Mouse (Mus musculus) heart, embryonic 14.5 days (tissue): ENCODE measurements around the gene Adgrg2. TPM values are rescaled to one million over a fixed set of nuclear protein-coding genes. Genes with fewer than 3 reads are reported as not detected.
A peak's percentile ranks its signal among the peaks of the same experiment; 100 is the strongest.

ENCODE experiments used
- ATAC-seq: fragments of 200-750 bp; cut with Nextera tagmentation; 2 replicates; pipeline ENCODE4 v1.8.0; 2017; ENCODE audit warnings: low read depth, moderate TSS enrichment; ENCODE audit not compliant: insufficient number of reproducible peaks, insufficient read depth, low FRiP score
- H3K27ac ChIP-seq, 2 experiments: fragments of 200-500 bp in 1 of 2; fragments of 300-500 bp in 1 of 2; sonication (generic) in 1 of 2; replicated peaks in 1 of 2; 2 replicates each; pipeline ENCODE4 v1.5.1; 2012 to 2014; ENCODE audit warnings: low read depth in 2 of 2, low read length in 2 of 2, control low read depth in 1 of 2, mild to moderate bottlenecking in 1 of 2, mixed read lengths in 1 of 2; ENCODE audit not compliant: control insufficient read depth in 1 of 2, insufficient read depth in 1 of 2
- H3K27me3 ChIP-seq: fragments of 300-500 bp; sonication (generic); 2 replicates; pipeline ENCODE4 v1.6.1; 2014; ENCODE audit warnings: mild to moderate bottlenecking, low read length, control low read depth; ENCODE audit not compliant: control insufficient read depth, insufficient read depth
- H3K36me3 ChIP-seq: fragments of 300-500 bp; sonication (generic); 2 replicates; pipeline ENCODE4 v1.6.1; 2014; ENCODE audit warnings: mild to moderate bottlenecking, control low read depth, low read length, mixed read lengths; ENCODE audit not compliant: control insufficient read depth, insufficient read depth
- H3K4me1 ChIP-seq, 2 experiments: fragments of 200-500 bp in 1 of 2; fragments of 300-500 bp in 1 of 2; sonication (generic) in 1 of 2; 2 replicates each; pipeline ENCODE4 v1.6.1; 2012 to 2014; ENCODE audit warnings: low read length in 2 of 2, control low read depth in 1 of 2, mixed read lengths in 1 of 2; ENCODE audit not compliant: control insufficient read depth in 2 of 2, insufficient read depth in 2 of 2
- H3K4me2 ChIP-seq: fragments of 300-500 bp; sonication (generic); 2 replicates; pipeline ENCODE4 v1.6.1; 2014; ENCODE audit warnings: mild to moderate bottlenecking, low read length
- H3K4me3 ChIP-seq, 2 experiments: fragments of 200-500 bp in 1 of 2; fragments of 300-500 bp in 1 of 2; sonication (generic) in 1 of 2; 2 replicates each; pipeline ENCODE4 v1.5.1; 2012 to 2014; ENCODE audit warnings: low read length in 2 of 2, mild to moderate bottlenecking in 2 of 2, control low read depth in 1 of 2, low read depth in 1 of 2, moderate library complexity in 1 of 2; ENCODE audit not compliant: control insufficient read depth in 1 of 2, insufficient read depth in 1 of 2
- H3K9ac ChIP-seq: fragments of 300-500 bp; sonication (generic); 2 replicates; pipeline ENCODE4 v1.6.1; 2014; ENCODE audit warnings: mild to moderate bottlenecking, low read length
- H3K9me3 ChIP-seq: fragments of 300-500 bp; sonication (generic); 2 replicates; pipeline ENCODE4 v1.6.1; 2016; ENCODE audit warnings: low read length, control low read depth; ENCODE audit not compliant: control insufficient read depth
- WGBS: fragments of 180-500 bp; shearing (Covaris S2); extraction: QIAGEN DNeasy Blood & Tissue Kit; methylation state at CpG from one replicate; pipeline ENCODE4 v1.1.7; 2014; 5-methylcytosine and 5-hydroxymethylcytosine counted together
- polyA plus RNA-seq: library from polyadenylated mRNA; unstranded; fragments of >200 nt; fragmentation: Nextera tagmentation; extraction: Ambion mirVana; gene quantifications from 2 replicates; pipeline ENCODE4 v1.2.1, GENCODE M21; 2014

Adgrg2 gene
- polyA plus RNA-seq, 1 experiment from 2014 or later, result 0.99 TPM

DNA sequence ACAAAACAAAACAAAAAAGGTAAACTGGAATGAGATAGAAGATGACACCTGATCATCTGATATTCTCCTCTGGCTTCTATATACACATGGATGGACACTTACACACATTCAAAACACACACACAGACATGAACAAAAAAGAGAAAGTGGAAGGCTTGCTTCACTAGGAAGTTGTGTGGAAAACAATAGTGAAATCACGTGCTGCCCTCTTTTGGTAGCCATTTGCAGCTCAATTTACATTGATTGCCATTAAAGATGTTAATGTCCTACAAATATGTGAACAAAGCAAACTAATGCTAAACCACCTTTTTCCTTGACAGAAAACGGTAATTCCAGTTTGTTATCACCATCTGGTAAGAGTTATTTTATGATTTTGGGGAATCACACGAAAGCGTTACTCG lies 65.2 kb downstream of the Adgrg2 start:
- H3K4me2 ChIP-seq, result no peak overlapping the region
- WGBS, result 70% methylated on average over 5 of the region's 5 CpGs

DNA sequence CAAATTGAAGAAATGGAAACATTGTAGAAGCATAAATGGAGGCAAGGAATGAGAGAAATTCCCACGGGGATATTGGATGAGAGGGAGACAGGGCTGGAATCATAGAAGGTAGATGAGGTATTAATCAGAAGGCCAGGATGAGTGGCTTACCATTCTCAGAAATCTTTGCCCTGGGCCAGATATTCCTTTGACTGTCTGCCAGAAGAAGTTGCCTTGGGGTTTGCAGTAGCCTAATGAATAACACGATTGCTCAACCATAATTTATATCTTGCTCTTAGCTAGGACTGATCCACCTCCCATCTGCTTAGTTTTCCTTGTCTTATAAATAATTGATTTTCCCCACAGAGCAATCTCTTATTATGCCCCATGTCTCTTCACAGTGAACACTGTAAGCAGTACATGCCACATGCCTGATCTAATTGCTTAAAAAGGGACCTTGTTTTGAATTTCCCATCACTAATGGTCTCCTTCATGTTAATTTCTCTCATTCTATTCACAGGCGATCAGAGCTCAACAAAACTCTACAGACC lies 80.8 kb downstream of the Adgrg2 start:
- no peaks in the 10 kb centered on the region for H3K4me1 ChIP-seq
- H3K36me3 ChIP-seq, result no peaks in the 10 kb centered on the region
- no peak overlapping the region for H3K27ac ChIP-seq
- H3K9ac ChIP-seq, result no peak overlapping the region
- WGBS, result 71% methylated on average over 3 of the region's 3 CpGs
- H3K4me3 ChIP-seq, result no peak overlapping the region
- no peaks in the 10 kb centered on the region for H3K9me3 ChIP-seq
- H3K4me2 ChIP-seq, result no peak overlapping the region
- H3K27me3 ChIP-seq, result no peaks in the 10 kb centered on the region; the same call in 1 of the 2 replicates
- ATAC-seq, result no peak

More for the DNA sequence above, 65.2 kb downstream of the Adgrg2 start:
- no peak overlapping the region for H3K27ac ChIP-seq
- no peak overlapping the region for H3K4me3 ChIP-seq
- no peaks in the 10 kb centered on the region for H3K9me3 ChIP-seq
- no peaks in the 10 kb centered on the region for H3K4me1 ChIP-seq
- no peak overlapping the region for H3K9ac ChIP-seq
- ATAC-seq, result no peak
- H3K27me3 ChIP-seq, result no peaks in the 10 kb centered on the region
- H3K36me3 ChIP-seq, result no peaks in the 10 kb centered on the region

DNA sequence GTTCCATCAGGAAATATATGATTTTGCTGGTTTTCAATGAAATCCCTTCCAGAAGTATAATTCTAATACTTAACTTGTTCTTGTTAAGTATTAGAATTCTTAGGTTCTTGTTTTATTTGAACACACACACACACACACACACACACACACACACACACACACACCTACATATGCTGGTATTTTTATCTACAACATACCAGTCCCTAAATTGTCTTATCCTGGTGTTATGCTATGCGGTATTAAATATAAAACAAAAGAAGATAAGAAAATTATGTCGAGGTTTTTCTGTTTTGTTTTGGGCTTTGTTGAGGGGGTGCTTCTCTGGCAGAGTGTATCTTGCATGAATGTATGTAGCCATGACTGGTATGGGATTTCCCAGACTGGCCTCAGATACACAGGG lies 99.3 kb downstream of the Adgrg2 start:
- H3K9ac ChIP-seq, result no peak overlapping the region
- no peak for ATAC-seq
- H3K9me3 ChIP-seq, result no peaks in the 10 kb centered on the region
- H3K27me3 ChIP-seq, result 0 out of 2 replicates have a peak, but pooled peaks cover 3% of the 10 kb centered on the region
- 63% methylated on average over 2 of the region's 2 CpGs for WGBS
- H3K4me1 ChIP-seq, result no peaks in the 10 kb centered on the region
- H3K4me3 ChIP-seq, result no peak overlapping the region
- H3K36me3 ChIP-seq, result no peaks in the 10 kb centered on the region
- no peak overlapping the region for H3K4me2 ChIP-seq
- H3K27ac ChIP-seq, result no peak overlapping the region

DNA sequence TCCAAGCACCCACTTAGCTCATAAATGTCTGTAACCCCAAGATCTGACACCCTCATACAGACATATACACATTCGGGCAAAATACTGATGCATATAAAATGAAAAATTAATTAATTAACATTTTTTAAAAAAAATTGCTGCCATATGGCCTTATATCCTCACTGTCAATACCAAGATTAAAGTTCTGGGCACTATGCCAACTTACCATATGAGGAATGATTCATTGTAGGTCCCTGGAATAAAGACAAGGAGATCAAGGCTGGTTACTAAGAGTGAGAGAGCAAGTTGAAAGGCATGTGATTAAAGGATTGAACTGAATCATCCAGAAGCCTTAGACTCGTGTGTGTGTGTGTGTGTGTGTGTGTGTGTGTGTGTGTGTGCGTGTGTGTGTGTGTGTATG lies 103.8 kb downstream of the Adgrg2 start:
- no peak for ATAC-seq
- no peaks in the 10 kb centered on the region for H3K4me1 ChIP-seq
- 48% methylated on average over 3 of the region's 3 CpGs for WGBS
- no peak overlapping the region for H3K9ac ChIP-seq
- H3K36me3 ChIP-seq, result no peaks in the 10 kb centered on the region
- H3K27me3 ChIP-seq, result 0 out of 2 replicates have a peak, but pooled peaks cover 3% of the 10 kb centered on the region
- no peak overlapping the region for H3K4me3 ChIP-seq
- H3K27ac ChIP-seq, result no peak overlapping the region
- H3K4me2 ChIP-seq, result no peak overlapping the region
- H3K9me3 ChIP-seq, result no peaks in the 10 kb centered on the region

DNA sequence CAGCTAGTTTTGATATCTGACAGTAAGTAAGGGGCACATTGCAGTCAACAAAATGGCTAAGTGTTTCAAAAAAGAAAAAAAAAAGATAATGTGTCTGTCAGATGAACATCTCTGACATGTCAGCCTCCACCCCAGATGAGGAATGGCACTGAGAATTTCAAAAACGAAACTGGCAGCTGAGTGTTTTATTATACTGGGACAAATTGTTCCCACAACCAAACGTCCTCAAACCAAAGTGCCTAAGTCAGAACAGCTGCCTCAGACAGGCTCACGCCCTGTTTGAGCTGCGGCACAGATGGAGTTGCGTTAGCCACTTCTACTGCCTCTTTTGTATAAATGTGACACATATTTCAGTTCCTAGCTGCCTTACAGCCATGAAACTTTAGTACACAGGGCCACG lies 104.4 kb downstream of the Adgrg2 start:
- Histone ChIP-seq H3K9me3 (no peaks in the 10 kb centered on the region), H3K36me3 (no peaks in the 10 kb centered on the region), H3K4me1 (no peaks in the 10 kb centered on the region), H3K4me2 (no peak overlapping the region), H3K9ac (no peak overlapping the region), H3K27me3 (0 out of 2 replicates have a peak, but pooled peaks cover 3% of the 10 kb centered on the region), H3K4me3 (no peak overlapping the region), H3K27ac (no peak overlapping the region)
- WGBS, result 70% methylated on average over 6 of the region's 6 CpGs
- no peak for ATAC-seq

DNA sequence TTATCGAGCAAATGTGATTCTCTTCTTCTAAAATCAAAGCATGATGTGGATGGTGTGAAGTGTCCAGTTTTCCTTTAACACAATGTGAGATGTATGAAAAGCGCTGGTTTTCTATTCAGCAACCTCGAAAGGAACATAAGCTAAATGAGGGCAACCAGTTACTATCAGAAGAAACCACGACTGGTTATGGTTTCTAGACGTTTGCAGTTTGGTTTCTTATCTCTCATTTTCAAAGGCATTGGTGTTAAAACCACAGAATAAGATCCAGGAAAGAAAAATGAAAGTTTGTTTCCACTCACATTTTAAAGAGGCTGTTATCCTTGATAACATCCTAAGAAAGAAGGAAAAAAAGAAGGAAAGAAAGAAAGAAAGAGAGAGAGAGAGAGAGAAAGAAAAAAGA lies 106.0 kb downstream of the Adgrg2 start:
- ATAC-seq, result no peak
- H3K36me3 ChIP-seq, result no peaks in the 10 kb centered on the region
- WGBS, result 67% methylated on average over 5 of the region's 5 CpGs
- no peak overlapping the region for H3K9ac ChIP-seq
- H3K27ac ChIP-seq, result no peak overlapping the region
- no peaks in the 10 kb centered on the region for H3K27me3 ChIP-seq
- no peak overlapping the region for H3K4me2 ChIP-seq
- no peak overlapping the region for H3K4me3 ChIP-seq
- H3K4me1 ChIP-seq, result no peaks in the 10 kb centered on the region
- H3K9me3 ChIP-seq, result no peaks in the 10 kb centered on the region

DNA sequence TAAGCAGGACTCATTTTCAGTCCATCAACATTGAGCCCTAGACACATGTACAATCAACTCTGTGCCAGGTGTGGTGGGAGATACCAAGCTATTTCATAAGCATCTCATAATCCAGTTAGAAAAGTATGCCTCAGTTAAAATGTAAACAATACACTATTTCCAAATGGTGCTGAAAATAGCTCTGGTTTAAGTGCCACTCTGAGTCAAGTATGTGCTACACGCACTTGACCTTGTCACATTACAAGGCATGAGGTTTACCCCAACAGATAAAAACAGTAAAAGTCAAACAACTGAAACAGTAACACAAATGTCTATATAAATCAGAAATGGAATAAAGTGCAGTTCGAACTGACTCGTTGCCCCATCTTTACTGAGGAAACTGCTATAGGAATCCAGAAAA lies 110.6 kb downstream of the Adgrg2 start:
- H3K4me1 ChIP-seq, result no peaks in the 10 kb centered on the region
- H3K9me3 ChIP-seq, result no peaks in the 10 kb centered on the region
- no peaks in the 10 kb centered on the region for H3K36me3 ChIP-seq
- peak overlapping the region; percentile 69; the same call in 1 of the 2 replicates for H3K4me2 ChIP-seq
- H3K27ac ChIP-seq, result peak overlapping the region in 1 of 2 experiments; percentile 90; a peak in 3 of 4 replicates
- ATAC-seq, result no peak
- H3K4me3 ChIP-seq, result no peak overlapping the region
- H3K9ac ChIP-seq, result no peak overlapping the region
- 62% methylated on average over 3 of the region's 3 CpGs for WGBS
- H3K27me3 ChIP-seq, result no peaks in the 10 kb centered on the region

DNA sequence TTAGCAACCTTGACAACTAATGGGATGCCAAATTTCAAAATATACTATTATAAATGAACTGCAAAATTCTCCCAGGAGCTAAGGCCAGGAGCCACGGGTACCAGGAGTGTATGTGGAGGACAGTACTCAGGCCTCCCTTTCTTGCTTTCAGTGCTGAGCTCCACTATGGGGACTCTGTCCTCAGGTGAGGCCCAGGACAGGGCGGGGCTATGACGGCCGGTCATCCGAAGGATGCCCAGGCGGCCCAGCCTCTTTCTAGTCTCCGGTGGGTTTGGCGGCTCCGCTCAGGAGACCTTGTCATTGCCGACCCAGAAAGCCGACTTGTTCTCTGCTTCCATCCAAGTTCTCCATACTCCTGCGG lies 111.2 kb downstream of the Adgrg2 start:
- WGBS, result 24% methylated on average over 12 of the region's 12 CpGs
- Histone ChIP-seq H3K36me3 (no peaks in the 10 kb centered on the region), H3K4me3 (peak overlapping the region; percentile 60 to 80), H3K9ac (peak overlapping the region; percentile 74), H3K27ac (peak overlapping the region; percentile 65 to 90), H3K9me3 (no peaks in the 10 kb centered on the region), H3K4me2 (peak overlapping the region; percentile 69), H3K4me1 (no peaks in the 10 kb centered on the region), H3K27me3 (no peaks in the 10 kb centered on the region)
- ATAC-seq, result 0 out of 2 replicates have a peak, but pooled peaks have one; percentile 35
